8 mouse cellular contexts compared by ENCODE assay signal in genomic region chr2:176149725-176150124, GRCm38 (mm10). TPM values are rescaled to one million over a fixed set of nuclear protein-coding genes. Genes with fewer than 3 reads are reported as not detected.
DNase-seq lines count a peak whose midpoint lies in the region; ATAC-seq and TF ChIP-seq lines count a peak whose summit lies in the region.
"Not testable (repeated sequence)": the region's sequence is repeated elsewhere in the genome, so short reads cannot be mapped to it uniquely, and the experiment has no call there.
"Had no signal": no experiment of that assay in that cellular context is flagged by ENCODE, and none has a peak within 500 bp of the region (broad histone marks: within the 10 kb centered on the region; RNA-seq: fewer than 3 reads in every experiment).

TSS of gene Gm2004 (minus strand) at chr2:176149825.

- not testable (repeated sequence) for ATAC-seq in G1E (ENCODE audit: extremely low read depth, insufficient number of reproducible peaks, low FRiP score, poor library complexity, severe bottlenecking)

- H3K4me1 ChIP-seq in G1E (ENCODE audit: insufficient read depth, low read depth, low read length); lung, adult 2 months (ENCODE audit: control insufficient read depth, insufficient read depth, low read length): not testable (repeated sequence)

- H3K4me3 ChIP-seq in G1E (ENCODE audit: low read depth, low read length); lung, adult 2 months (replicated peaks; ENCODE audit: extremely low read depth, low read depth, low read length): not testable (repeated sequence)

- H3K36me3 ChIP-seq in G1E (replicated peaks), result not testable (repeated sequence)

- not testable (repeated sequence) for TF ChIP-seq CTCF in G1E (IDR thresholded peaks at IDR 0.05; ENCODE audit: low read depth, low read length); lung, adult 2 months (IDR thresholded peaks at IDR 0.05; ENCODE audit: insufficient read depth, low read length)

- intact Hi-C loops in heart, postnatal 25 days (cut with DNase I), result not testable (repeated sequence)

- not testable (repeated sequence) for H3K27me3 ChIP-seq in G1E (ENCODE audit: insufficient read depth, low read length)

- no CpG with 5 or more reads among the region's 2 CpGs for whole genome bisulfite sequencing in lung, adult 2 months

- H3K9me3 ChIP-seq in G1E (replicated peaks), result not testable (repeated sequence)

- DNase-seq in G1E (ENCODE audit: low spot score); adrenal gland, postnatal 36 days; frontal cortex, adult 2 months (ENCODE audit: extremely low spot score in 1 of 2, low spot score in 1 of 2); heart, adult 8-10 months (ENCODE audit: low spot score); heart, postnatal 25 days (ENCODE audit: low spot score); lung, adult 2 months: not testable (repeated sequence)

- TF ChIP-seq POLR2A in lung, adult 2 months (IDR thresholded peaks at IDR 0.05; ENCODE audit: borderline replicate concordance, extremely low read depth, low read depth, low read length), result not testable (repeated sequence)

RNA-seq across cellular contexts. Expression of gene Gm2004, which starts in this region (rescaled TPM):
- total RNA-seq in G1E (2014; fragmentation: Nextera tagmentation) (10.0 and 15.0 TPM in 2 replicates), G1E (2017) (14.8 and 17.8 TPM in 2 replicates)
- polyA plus RNA-seq in G1E (2012), result 0.22 and 0.24 TPM in 2 replicates
- total RNA-seq in adrenal gland, postnatal 36 days (2021), result 10 to 100 TPM; 10.9 to 17.6 TPM
- polyA plus RNA-seq in frontal cortex, adult 2 months (2012; rRNA removed), result 1.1 and 10.7 TPM in 2 replicates
- total RNA-seq in heart, adult 8-10 months (2022), result 10 to 100 TPM; 16.9 to 59.8 (median 50.7) TPM
- 10 to 100 TPM; 21.3 to 32.6 TPM for total RNA-seq in heart, postnatal 25 days (2021)
- polyA plus RNA-seq in lung, adult 2 months (2012; rRNA removed), result 0.12 and 13.6 TPM in 2 replicates
- total RNA-seq: adrenal gland, adult 18-20 months; MEL had no signal
